Mouse (Mus musculus): ENCODE data around the gene Dcp1b.

GRCm38 (mm10) chr6:119183781-119184180 is 8.7 kb downstream of the Dcp1b start:
- TF ChIP-seq EP300 (IDR thresholded peaks at IDR 0.05): no peak
- no peak for TF ChIP-seq CTCF (IDR thresholded peaks at IDR 0.05)
